9 mouse cellular contexts compared by ENCODE assay signal in genomic region chr10:52758589-52758988, GRCm38 (mm10).
DNase-seq lines count a peak whose midpoint lies in the region; ATAC-seq lines count a peak whose summit lies in the region.
"Had no signal": no experiment of that assay in that cellular context is flagged by ENCODE, and none has a peak within 500 bp of the region (broad histone marks: within the 10 kb centered on the region; RNA-seq: fewer than 3 reads in every experiment).

No protein-coding gene starts in this region.

- H3K9ac ChIP-seq in heart, embryonic 14.5 days (ENCODE audit: low read length): no peak overlapping the region
- no peak overlapping the region for H3K9ac ChIP-seq in heart, embryonic 12.5 days
- H3K9ac ChIP-seq in midbrain, embryonic 11.5 days (ENCODE audit: low read length): no peak overlapping the region
- H3K9ac ChIP-seq in midbrain, embryonic 16.5 days (ENCODE audit: low read depth, low read length): no peak overlapping the region

- H3K36me3 ChIP-seq in heart, embryonic 14.5 days (ENCODE audit: control insufficient read depth, insufficient read depth, low read length): no peaks in the 10 kb centered on the region
- no peaks in the 10 kb centered on the region for H3K36me3 ChIP-seq in heart, embryonic 12.5 days
- H3K36me3 ChIP-seq in midbrain, embryonic 11.5 days (ENCODE audit: control insufficient read depth, insufficient read depth, low read length): no peaks in the 10 kb centered on the region
- H3K36me3 ChIP-seq in midbrain, embryonic 16.5 days (ENCODE audit: control insufficient read depth, insufficient read depth, low read length): no peaks in the 10 kb centered on the region
- H3K36me3 ChIP-seq in embryonic facial prominence, embryonic 10.5 days (replicated peaks): no peaks in the 10 kb centered on the region

- H3K4me1 ChIP-seq in heart, embryonic 14.5 days (ENCODE audit: control insufficient read depth in 2 of 2, insufficient read depth in 2 of 2, low read length in 2 of 2): no peaks in the 10 kb centered on the region
- H3K4me1 ChIP-seq in heart, embryonic 12.5 days (replicated peaks): no peaks in the 10 kb centered on the region
- no peaks in the 10 kb centered on the region; the same call in 1 of the 2 replicates for H3K4me1 ChIP-seq in midbrain, embryonic 11.5 days (ENCODE audit: control insufficient read depth, insufficient read depth, low read length)
- H3K4me1 ChIP-seq in midbrain, embryonic 16.5 days (ENCODE audit: control insufficient read depth, insufficient read depth, low read length): no peaks in the 10 kb centered on the region
- no peaks in the 10 kb centered on the region for H3K4me1 ChIP-seq in embryonic facial prominence, embryonic 10.5 days

- peak overlapping the region; percentile 36; the same call in 1 of the 2 replicates for H3K4me2 ChIP-seq in heart, embryonic 14.5 days (ENCODE audit: low read length)
- no peak overlapping the region for H3K4me2 ChIP-seq in heart, embryonic 12.5 days
- H3K4me2 ChIP-seq in midbrain, embryonic 11.5 days: no peak overlapping the region
- no peak overlapping the region for H3K4me2 ChIP-seq in midbrain, embryonic 16.5 days (ENCODE audit: low read length)

- no peak overlapping the region for H3K27ac ChIP-seq in heart, embryonic 14.5 days (replicated peaks in 1 of 2; ENCODE audit: control insufficient read depth in 1 of 2, insufficient read depth in 1 of 2, low read depth in 2 of 2, low read length in 2 of 2)
- H3K27ac ChIP-seq in heart, embryonic 12.5 days (ENCODE audit: poor library complexity, severe bottlenecking): no peak overlapping the region
- no peak overlapping the region for H3K27ac ChIP-seq in midbrain, embryonic 11.5 days (ENCODE audit: low read depth, low read length)
- H3K27ac ChIP-seq in midbrain, embryonic 16.5 days (ENCODE audit: low read length): no peak overlapping the region
- no peak overlapping the region for H3K27ac ChIP-seq in embryonic facial prominence, embryonic 10.5 days (replicated peaks)

- WGBS in heart, embryonic 14.5 days: 35% methylated on average over 4 of the region's 4 CpGs
- 37% methylated on average over 4 of the region's 4 CpGs for WGBS in heart, embryonic 12.5 days
- WGBS in midbrain, embryonic 11.5 days: 48% methylated on average over 4 of the region's 4 CpGs
- WGBS in midbrain, embryonic 16.5 days: 43% methylated on average over 4 of the region's 4 CpGs
- WGBS in embryonic facial prominence, embryonic 10.5 days: 36% methylated on average over 4 of the region's 4 CpGs

- H3K27me3 ChIP-seq in heart, embryonic 14.5 days (ENCODE audit: control insufficient read depth, insufficient read depth, low read length): no peaks in the 10 kb centered on the region
- no peaks in the 10 kb centered on the region for H3K27me3 ChIP-seq in heart, embryonic 12.5 days (replicated peaks)
- no peaks in the 10 kb centered on the region for H3K27me3 ChIP-seq in midbrain, embryonic 11.5 days (ENCODE audit: control insufficient read depth, insufficient read depth, low read length)
- H3K27me3 ChIP-seq in midbrain, embryonic 16.5 days (ENCODE audit: control insufficient read depth, insufficient read depth, low read depth, low read length): no peaks in the 10 kb centered on the region
- H3K27me3 ChIP-seq in embryonic facial prominence, embryonic 10.5 days (replicated peaks; ENCODE audit: low read depth, poor library complexity, severe bottlenecking): no peaks in the 10 kb centered on the region

- no peak overlapping the region for H3K4me3 ChIP-seq in heart, embryonic 14.5 days (ENCODE audit: control insufficient read depth in 1 of 2, insufficient read depth in 1 of 2, low read depth in 1 of 2, low read length in 2 of 2)
- no peak overlapping the region for H3K4me3 ChIP-seq in heart, embryonic 12.5 days
- no peak overlapping the region for H3K4me3 ChIP-seq in midbrain, embryonic 11.5 days (ENCODE audit: low read depth, low read length)
- no peak overlapping the region for H3K4me3 ChIP-seq in midbrain, embryonic 16.5 days (ENCODE audit: low read depth, low read length)
- H3K4me3 ChIP-seq in embryonic facial prominence, embryonic 10.5 days: no peak overlapping the region
- H3K4me3 ChIP-seq: myocyte had no signal

- peak; percentile 93 for DNase-seq in midbrain, embryonic 11.5 days (ENCODE audit: low spot score, missing footprints)
- DNase-seq in embryonic facial prominence, embryonic 10.5 days (ENCODE audit: low spot score): peak; percentile 9
- DNase-seq in skeletal muscle tissue, adult 2 months (ENCODE audit: low read depth, low spot score): peak; percentile 2
- no peak for DNase-seq in thymus, postnatal 4 days
- no peak for DNase-seq in frontal cortex, postnatal 25 days (ENCODE audit: low spot score in 2 of 2)

- ATAC-seq in heart, embryonic 14.5 days (ENCODE audit: insufficient number of reproducible peaks, insufficient read depth, low FRiP score, low read depth): no peak
- ATAC-seq in heart, embryonic 12.5 days (ENCODE audit: insufficient number of reproducible peaks, low FRiP score): no peak
- peak; percentile 61; the same call in 1 of the 2 replicates for ATAC-seq in midbrain, embryonic 11.5 days (ENCODE audit: low FRiP score)
- ATAC-seq in midbrain, embryonic 16.5 days: no peak

- no peaks in the 10 kb centered on the region for H3K9me3 ChIP-seq in heart, embryonic 14.5 days (ENCODE audit: control insufficient read depth, low read length)
- H3K9me3 ChIP-seq in heart, embryonic 12.5 days (replicated peaks): no peaks in the 10 kb centered on the region
- H3K9me3 ChIP-seq in midbrain, embryonic 11.5 days (ENCODE audit: control insufficient read depth, low read length): no peaks in the 10 kb centered on the region
- no peaks in the 10 kb centered on the region for H3K9me3 ChIP-seq in midbrain, embryonic 16.5 days (replicated peaks; ENCODE audit: control insufficient read depth, low read length, poor library complexity, severe bottlenecking)
- H3K9me3 ChIP-seq in embryonic facial prominence, embryonic 10.5 days: no peaks in the 10 kb centered on the region

Comparison
In these comparisons a context has a peak if more than half of its experiments do, and no peak if none do; other contexts are left out.
1. DNase-seq: peak in midbrain, embryonic 11.5 days (single experiment), embryonic facial prominence, embryonic 10.5 days (single experiment) and skeletal muscle tissue, adult 2 months (single experiment); none in thymus, postnatal 4 days (single experiment) and frontal cortex, postnatal 25 days (0 of 2).